Mouse (Mus musculus) olfactory bulb, adult 2 months (tissue): Measurements from ENCODE around the gene Vdr. TPM values are rescaled to one million over a fixed set of nuclear protein-coding genes. Genes with fewer than 3 reads are reported as not detected.
A peak's percentile ranks its signal among the peaks of the same experiment; 100 is the strongest.

Experiments
- H3K27ac ChIP-seq: fragments of 200-500 bp; 2 replicates; pipeline ENCODE4 v1.5.1; 2012; ENCODE audit warnings: low read depth, low read length; ENCODE audit not compliant: insufficient read depth
- H3K4me1 ChIP-seq: fragments of 200-500 bp; 2 replicates; pipeline ENCODE4 v1.6.1; 2012; ENCODE audit warnings: low read length; ENCODE audit not compliant: control insufficient read depth, insufficient read depth
- H3K4me3 ChIP-seq: fragments of 200-500 bp; 2 replicates; pipeline ENCODE4 v1.5.1; 2012; ENCODE audit warnings: mild to moderate bottlenecking, low read depth, low read length, moderate library complexity; ENCODE audit not compliant: insufficient read depth
- CTCF ChIP-seq: fragments of 200-500 bp; IDR thresholded peaks from 2 replicates; pipeline ENCODE4 v1.5.1; 2012; ENCODE audit warnings: low read depth, mild to moderate bottlenecking, low read length, moderate library complexity; ENCODE audit not compliant: insufficient read depth
- POLR2A ChIP-seq: fragments of 200-500 bp; IDR thresholded peaks from 2 replicates; pipeline ENCODE4 v1.6.1; 2012; ENCODE audit warnings: mild to moderate bottlenecking, low read depth, low read length, moderate library complexity; ENCODE audit not compliant: insufficient read depth
- WGBS: fragments of 180-500 bp; shearing (Covaris S2); methylation state at CpG from one replicate; pipeline ENCODE4 v1.1.7; 2018; 5-methylcytosine and 5-hydroxymethylcytosine counted together
- polyA plus RNA-seq: library from polyadenylated mRNA; stranded (reverse); fragments of >200 nt; gene quantifications from 2 replicates; pipeline ENCODE4 v1.2.4, GENCODE M21; 2012; ENCODE audit warnings: low replicate concordance; ENCODE audit not compliant: missing spikeins, insufficient read depth, insufficient read length

The Vdr gene
- polyA plus RNA-seq, 1 experiment, result not detected

DNA sequence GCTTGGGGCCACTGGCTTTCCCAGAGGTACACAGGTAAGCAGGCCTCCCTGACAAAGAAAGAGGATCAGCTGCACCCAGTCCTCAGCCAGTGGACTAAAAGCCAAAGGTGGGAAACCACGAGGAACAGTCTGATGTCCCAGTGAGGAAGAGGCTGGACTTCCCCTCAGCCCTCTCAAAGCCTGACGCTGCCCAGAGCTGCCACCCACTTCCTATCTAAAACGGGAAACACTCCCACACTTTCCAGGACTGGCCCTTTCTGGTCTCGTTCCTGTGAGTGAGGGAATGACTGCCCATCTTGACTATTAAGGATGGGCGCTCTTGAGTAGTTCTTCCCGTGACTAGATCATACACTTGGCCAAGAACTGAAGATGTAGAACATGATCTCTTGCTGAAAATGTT, 17.4 kb upstream of the Vdr start:
- H3K4me1 ChIP-seq, result peaks cover 7% of the 10 kb centered on the region
- H3K27ac ChIP-seq, result no peak overlapping the region
- no peak for TF ChIP-seq CTCF
- no peak for TF ChIP-seq POLR2A
- WGBS, result 85% methylated on average over 6 of the region's 6 CpGs
- no peak overlapping the region for H3K4me3 ChIP-seq

DNA sequence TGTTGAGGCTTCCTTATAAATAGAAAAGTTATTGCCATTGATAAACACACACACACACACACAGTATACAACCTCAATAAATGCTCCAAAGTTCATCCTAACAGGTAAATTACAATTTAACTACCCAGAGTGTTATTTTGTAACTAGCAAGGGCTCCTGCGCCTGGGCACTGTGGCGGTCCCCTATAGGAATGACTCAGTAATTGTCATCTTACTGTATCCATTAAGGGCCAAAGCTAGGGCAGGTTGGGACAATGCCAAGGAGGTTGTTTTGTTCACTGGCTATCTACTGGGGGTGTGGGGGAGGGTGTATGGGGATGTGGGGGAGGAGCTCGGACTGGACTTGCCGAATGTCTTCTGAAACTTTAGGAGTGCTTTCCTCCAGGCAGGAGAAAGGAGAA, 16.6 kb upstream of the Vdr start:
- TF ChIP-seq CTCF (no peak), POLR2A (no peak)
- Histone ChIP-seq H3K4me3 (no peak overlapping the region), H3K4me1 (no peaks in the 10 kb centered on the region), H3K27ac (no peak overlapping the region)
- WGBS, result 67% methylated on average over 4 of the region's 4 CpGs

DNA sequence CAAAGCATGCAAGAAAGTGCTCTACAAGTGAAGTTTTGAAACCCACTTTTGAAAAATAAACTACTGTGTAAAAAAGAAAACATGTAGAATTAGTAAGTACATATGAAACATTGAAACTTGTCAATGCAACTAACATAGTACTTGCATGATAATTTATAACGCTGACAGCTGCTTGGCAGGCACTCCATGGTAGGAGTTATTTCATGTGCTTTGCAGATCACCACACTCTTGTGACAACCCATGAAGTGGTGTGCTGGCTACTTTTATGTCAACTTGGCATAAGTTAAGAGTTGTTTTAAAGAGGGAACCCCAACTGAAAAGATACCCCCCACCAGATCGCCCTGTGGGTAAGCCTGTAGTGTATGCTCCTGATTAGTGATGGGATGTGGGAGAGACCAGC, 12.0 kb upstream of the Vdr start:
- H3K4me3 ChIP-seq, result no peak overlapping the region
- no peak overlapping the region for H3K27ac ChIP-seq
- TF ChIP-seq POLR2A (no peak), CTCF (no peak)
- WGBS, result 93% methylated on average over 2 of the region's 2 CpGs
- H3K4me1 ChIP-seq, result no peaks in the 10 kb centered on the region

GRCm38 (mm10) chr15:97921796-97922195, 11.4 kb upstream of the Vdr start:
- no peaks in the 10 kb centered on the region for H3K4me1 ChIP-seq
- H3K4me3 ChIP-seq, result no peak overlapping the region
- TF ChIP-seq POLR2A, result no peak
- no peak for TF ChIP-seq CTCF
- 95% methylated on average over 9 of the region's 9 CpGs for WGBS
- H3K27ac ChIP-seq, result no peak overlapping the region

DNA sequence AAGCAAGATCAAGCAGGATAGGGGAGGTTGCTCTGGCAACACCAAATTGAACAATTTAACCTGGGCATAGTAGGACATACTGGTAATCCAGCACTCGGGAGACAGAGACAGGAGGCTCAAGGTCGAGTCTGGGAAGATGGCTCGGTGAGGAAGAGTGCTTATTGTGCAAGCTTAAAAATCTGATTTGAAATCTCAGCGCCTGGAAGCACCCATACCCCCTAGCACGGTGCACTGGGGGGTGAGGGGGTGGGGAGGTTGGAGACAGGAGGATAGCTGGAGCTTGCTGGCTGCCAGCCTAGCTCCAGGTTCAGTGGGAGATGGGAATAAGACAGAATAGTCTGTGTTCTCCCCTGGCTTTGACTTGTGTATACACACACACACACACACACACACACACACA, 9.9 kb upstream of the Vdr start:
- H3K4me3 ChIP-seq, result no peak overlapping the region
- H3K27ac ChIP-seq, result no peak overlapping the region
- no peaks in the 10 kb centered on the region for H3K4me1 ChIP-seq
- TF ChIP-seq CTCF, result no peak
- TF ChIP-seq POLR2A, result no peak
- WGBS, result 39% methylated on average over 5 of the region's 5 CpGs

DNA sequence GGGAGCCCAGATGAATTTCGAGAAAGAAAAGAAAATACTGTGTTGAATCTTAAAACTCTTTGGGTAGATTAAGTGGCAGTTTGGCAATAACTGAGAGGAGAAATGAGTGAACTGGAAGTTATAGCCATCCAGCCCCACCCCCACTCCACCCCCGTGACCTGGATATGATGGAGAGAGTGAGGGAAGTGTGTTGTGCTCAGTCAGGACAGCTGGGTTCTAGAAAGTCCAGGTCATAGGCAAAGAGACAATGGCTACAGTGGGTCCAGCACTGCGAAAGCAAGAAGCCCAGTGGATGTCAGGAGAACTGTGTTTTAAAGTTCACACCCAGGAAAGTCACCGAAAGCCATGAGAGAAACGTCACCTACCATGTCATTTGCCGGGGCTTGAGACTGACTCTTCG, 8.8 kb upstream of the Vdr start:
- WGBS, result 88% methylated on average over 7 of the region's 7 CpGs
- Histone ChIP-seq H3K4me1 (peaks cover 4% of the 10 kb centered on the region; the same call in 1 of the 2 replicates), H3K27ac (no peak overlapping the region), H3K4me3 (no peak overlapping the region)
- no peak for TF ChIP-seq POLR2A
- no peak for TF ChIP-seq CTCF

DNA sequence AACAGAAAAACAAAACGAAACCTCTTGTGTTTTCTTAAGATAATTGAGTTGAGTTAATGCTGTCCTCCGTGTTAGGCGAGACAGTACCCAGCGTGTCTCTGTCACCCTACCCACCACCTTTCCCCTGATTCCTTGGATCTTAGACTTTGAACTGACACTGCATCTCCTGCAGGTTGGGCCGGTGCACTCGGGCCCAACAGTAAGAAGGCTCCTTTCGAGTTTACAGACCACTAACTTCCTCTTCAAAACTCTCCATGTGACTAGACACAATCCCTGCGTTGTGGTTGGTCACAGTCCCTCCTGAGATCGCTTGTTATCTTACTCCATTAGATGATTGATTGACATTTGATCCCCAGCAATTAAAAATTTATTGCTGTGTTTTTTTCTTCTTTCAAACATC, 7.6 kb upstream of the Vdr start:
- peaks cover 4% of the 10 kb centered on the region; the same call in 1 of the 2 replicates for H3K4me1 ChIP-seq
- WGBS, result 85% methylated on average over 9 of the region's 9 CpGs
- H3K4me3 ChIP-seq, result no peak overlapping the region
- no peak overlapping the region for H3K27ac ChIP-seq
- no peak for TF ChIP-seq CTCF
- TF ChIP-seq POLR2A, result no peak

DNA sequence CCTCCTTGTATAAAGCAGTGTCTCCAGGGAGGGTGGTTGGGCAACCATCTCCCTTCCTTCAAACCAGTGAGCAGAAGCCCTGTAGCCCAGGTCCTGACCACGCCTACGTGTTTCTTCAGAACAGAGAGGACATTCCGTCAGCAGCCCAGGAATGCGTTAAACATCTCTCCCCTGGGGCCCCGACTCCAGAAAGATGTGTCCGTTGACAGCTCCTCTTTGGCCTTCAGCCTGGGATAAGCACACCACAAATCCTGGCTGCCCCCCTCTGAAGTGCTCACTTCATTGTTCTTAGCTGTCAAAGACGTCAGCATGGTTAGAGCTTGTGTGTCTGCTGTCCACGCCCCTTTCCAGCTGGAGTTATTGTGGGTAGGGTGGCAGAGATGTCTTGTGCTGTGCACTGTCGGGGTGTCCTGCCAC, 3.9 kb upstream of the Vdr start:
- Histone ChIP-seq H3K27ac (no peak overlapping the region), H3K4me1 (peaks cover 4% of the 10 kb centered on the region; the same call in 1 of the 2 replicates), H3K4me3 (no peak overlapping the region)
- WGBS, result 28% methylated on average over 9 of the region's 9 CpGs
- TF ChIP-seq POLR2A (no peak), CTCF (no peak)

DNA sequence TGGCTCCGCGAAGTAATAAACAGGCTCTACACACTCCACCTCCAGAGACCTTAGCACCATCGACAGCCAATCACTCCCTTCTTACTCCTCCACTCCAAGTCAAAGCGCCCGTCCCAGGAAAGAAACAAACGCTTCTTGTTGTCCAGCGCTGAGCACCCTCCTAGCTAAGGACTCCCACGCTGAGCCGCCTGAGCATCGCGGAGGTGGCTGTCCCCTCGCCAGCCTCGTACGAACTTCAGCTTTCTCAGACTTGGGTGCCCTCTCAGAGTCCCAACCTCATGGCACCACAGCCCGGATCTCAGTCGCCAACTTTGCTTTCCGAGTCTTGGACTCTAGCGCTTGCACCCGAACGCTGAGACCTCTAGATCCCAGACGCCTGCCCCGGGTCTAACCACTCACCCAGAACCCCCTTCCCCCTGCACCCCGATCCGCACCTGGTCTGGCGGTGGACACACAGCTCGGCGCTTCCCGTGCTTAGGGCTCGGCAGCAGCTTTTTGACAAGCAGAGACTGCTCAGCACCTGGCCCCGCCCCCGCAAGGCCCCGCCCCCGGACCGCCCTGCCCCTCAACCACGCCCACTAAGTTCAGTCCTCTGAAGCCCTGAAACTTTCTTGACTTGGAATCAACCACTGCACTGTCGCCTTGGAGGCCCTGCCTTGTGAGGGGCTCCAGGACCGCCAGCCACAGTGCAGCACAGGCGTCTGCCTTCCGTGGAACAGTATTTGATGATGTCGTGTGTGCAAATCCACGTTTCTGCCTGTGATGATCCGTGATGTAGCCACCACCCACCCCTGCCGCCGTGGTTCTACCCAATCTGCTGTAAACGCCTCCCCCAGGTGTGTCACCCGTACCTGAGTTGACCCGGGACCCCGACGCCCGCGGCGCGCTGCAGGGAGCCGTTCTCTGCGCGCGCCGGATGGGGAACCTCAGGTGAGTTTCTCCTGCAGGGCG, 2.4 kb downstream of the Vdr start:
- Histone ChIP-seq H3K27ac (no peak overlapping the region), H3K4me1 (peaks cover 17% of the 10 kb centered on the region), H3K4me3 (peak overlapping the region; percentile 8)
- TF ChIP-seq CTCF (no peak), POLR2A (no peak)
- 2% methylated on average over 59 of the region's 59 CpGs for WGBS
